Mouse (Mus musculus) intestine, embryonic 16.5 days (tissue): ENCODE measurements around the gene Abl1. TPM values are rescaled to one million over a fixed set of nuclear protein-coding genes. Genes with fewer than 3 reads are reported as not detected.

ENCODE experiments used
- ATAC-seq: fragments of 200-750 bp; cut with Nextera tagmentation; 2 replicates; pipeline ENCODE4 v1.8.0; 2017; ENCODE audit warnings: moderate TSS enrichment, moderate library complexity
- H3K27ac ChIP-seq: fragments of 300-500 bp; sonication (generic); 2 replicates; pipeline ENCODE4 v1.5.1; 2014; ENCODE audit warnings: mild to moderate bottlenecking, low read length
- H3K27me3 ChIP-seq: fragments of 300-500 bp; sonication (generic); replicated peaks from 2 replicates; pipeline ENCODE4 v1.6.1; 2014; ENCODE audit warnings: low read length, control low read depth, mixed read lengths; ENCODE audit not compliant: control insufficient read depth, insufficient read depth
- H3K36me3 ChIP-seq: fragments of 300-500 bp; sonication (generic); 2 replicates; pipeline ENCODE4 v1.6.1; 2014; ENCODE audit warnings: low read length, control low read depth; ENCODE audit not compliant: control insufficient read depth, insufficient read depth
- H3K4me1 ChIP-seq: fragments of 300-500 bp; sonication (generic); 2 replicates; pipeline ENCODE4 v1.6.1; 2014; ENCODE audit warnings: low read length, control low read depth, mixed read lengths; ENCODE audit not compliant: control insufficient read depth, insufficient read depth
- H3K4me2 ChIP-seq: fragments of 300-500 bp; sonication (generic); 2 replicates; pipeline ENCODE4 v1.6.1; 2014; ENCODE audit warnings: low read depth, low read length, control low read depth
- H3K4me3 ChIP-seq: fragments of 300-500 bp; sonication (generic); 2 replicates; pipeline ENCODE4 v1.5.1; 2014; ENCODE audit warnings: mild to moderate bottlenecking, low read length
- H3K9ac ChIP-seq: fragments of 300-500 bp; sonication (generic); 2 replicates; pipeline ENCODE4 v1.6.1; 2014; ENCODE audit warnings: low read depth, low read length
- H3K9me3 ChIP-seq: fragments of 300-500 bp; sonication (generic); 2 replicates; pipeline ENCODE4 v1.6.1; 2016; ENCODE audit warnings: low read length, control low read depth; ENCODE audit not compliant: control insufficient read depth
- WGBS: fragments of 180-500 bp; shearing (Covaris S2); extraction: QIAGEN DNeasy Blood & Tissue Kit; methylation state at CpG from one replicate; pipeline ENCODE4 v1.1.7; 2014; 5-methylcytosine and 5-hydroxymethylcytosine counted together
- polyA plus RNA-seq: library from polyadenylated mRNA; unstranded; fragments of >200 nt; fragmentation: Nextera tagmentation; extraction: Ambion mirVana; gene quantifications from 2 replicates; pipeline ENCODE4 v1.2.1, GENCODE M21; 2015

Abl1 gene
- polyA plus RNA-seq, 1 experiment from 2014 or later = 25.1 TPM

GRCm38 (mm10) chr2:31713813-31714212 lies 25.6 kb downstream of the Abl1 start:
- Histone ChIP-seq H3K27ac (no peak overlapping the region), H3K4me2 (no peak overlapping the region), H3K9me3 (no peaks in the 10 kb centered on the region), H3K36me3 (no peaks in the 10 kb centered on the region; the same call in 1 of the 2 replicates), H3K4me3 (no peak overlapping the region), H3K9ac (no peak overlapping the region), H3K4me1 (peaks cover 1% of the 10 kb centered on the region; the same call in 1 of the 2 replicates), H3K27me3 (no peaks in the 10 kb centered on the region)
- no peak for ATAC-seq
- 86% methylated on average over 3 of the region's 3 CpGs for WGBS

- no peaks in the 10 kb centered on the region for H3K27me3 ChIP-seq
- WGBS = 97% methylated on average over 4 of the region's 4 CpGs
- no peak for ATAC-seq
- H3K9me3 ChIP-seq = no peaks in the 10 kb centered on the region
- no peak overlapping the region for H3K27ac ChIP-seq
- H3K4me2 ChIP-seq = no peak overlapping the region
- no peak overlapping the region for H3K4me3 ChIP-seq
- H3K4me1 ChIP-seq = peaks cover 4% of the 10 kb centered on the region; the same call in 1 of the 2 replicates
- H3K9ac ChIP-seq = no peak overlapping the region
- H3K36me3 ChIP-seq = no peaks in the 10 kb centered on the region; the same call in 1 of the 2 replicates
Measured at GRCm38 (mm10) chr2:31714780-31715179, 26.6 kb downstream of the Abl1 start.

DNA sequence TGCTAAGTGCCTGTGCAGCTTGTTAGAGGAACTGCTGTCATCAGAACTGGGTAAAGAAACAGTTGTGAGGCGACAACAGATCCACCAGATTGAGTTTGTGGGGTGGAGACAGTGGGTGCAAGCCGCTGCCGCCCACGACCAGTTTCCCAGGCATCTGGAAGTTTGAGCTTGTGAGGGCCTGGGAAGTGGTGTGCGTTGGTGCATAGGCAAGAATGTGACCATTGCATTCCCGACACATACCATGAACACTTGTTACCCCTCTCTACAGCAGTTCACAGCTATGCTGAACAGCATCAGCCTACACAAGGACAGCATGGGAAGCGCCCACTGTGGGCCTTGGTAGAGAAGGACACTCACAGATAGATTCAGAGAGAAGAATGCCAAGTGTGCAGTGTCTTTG lies 27.8 kb downstream of the Abl1 start:
- H3K27ac ChIP-seq = no peak overlapping the region
- no peaks in the 10 kb centered on the region; the same call in 1 of the 2 replicates for H3K36me3 ChIP-seq
- no peak for ATAC-seq
- WGBS = 94% methylated on average over 7 of the region's 7 CpGs
- no peak overlapping the region for H3K9ac ChIP-seq
- no peaks in the 10 kb centered on the region for H3K27me3 ChIP-seq
- H3K9me3 ChIP-seq = no peaks in the 10 kb centered on the region
- peaks cover 10% of the 10 kb centered on the region; the same call in 1 of the 2 replicates for H3K4me1 ChIP-seq
- H3K4me2 ChIP-seq = no peak overlapping the region
- no peak overlapping the region for H3K4me3 ChIP-seq

- H3K4me1 ChIP-seq = peaks cover 10% of the 10 kb centered on the region; the same call in 1 of the 2 replicates
- no peaks in the 10 kb centered on the region for H3K27me3 ChIP-seq
- peak; percentile 92 for ATAC-seq
- 0 out of 2 replicates have a peak overlapping the region, but pooled peaks have one; percentile 7 for H3K4me3 ChIP-seq
- H3K27ac ChIP-seq = peak overlapping the region; percentile 89
- H3K4me2 ChIP-seq = peak overlapping the region; percentile 35; the same call in 1 of the 2 replicates
- H3K9ac ChIP-seq = no peak overlapping the region
- no peaks in the 10 kb centered on the region for H3K9me3 ChIP-seq
- H3K36me3 ChIP-seq = no peaks in the 10 kb centered on the region
- WGBS = 67% methylated on average over 6 of the region's 6 CpGs
Measured at GRCm38 (mm10) chr2:31719202-31719880, 31.2 kb downstream of the Abl1 start.

DNA sequence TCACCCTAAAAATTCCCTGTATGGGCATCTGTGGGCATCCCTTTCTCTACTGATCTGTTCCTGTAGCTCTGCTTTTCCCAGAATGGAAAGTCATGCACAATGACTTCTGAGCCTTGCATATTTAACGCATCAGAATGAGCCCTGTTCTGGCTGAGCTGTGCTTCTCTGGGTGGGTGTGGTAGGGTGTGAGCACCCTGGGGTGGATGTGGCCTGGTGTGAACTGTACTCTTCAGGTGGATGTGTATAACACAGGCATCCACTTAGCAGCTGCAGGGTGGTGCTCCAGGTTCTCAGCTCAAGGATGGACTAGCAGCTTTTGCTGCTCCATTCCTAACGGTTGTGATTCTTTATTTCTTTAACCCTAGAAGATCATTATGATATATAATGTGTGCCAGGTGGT lies 31.8 kb downstream of the Abl1 start:
- no peaks in the 10 kb centered on the region for H3K36me3 ChIP-seq
- 0 out of 2 replicates have a peak overlapping the region, but pooled peaks have one; percentile 7 for H3K4me3 ChIP-seq
- no peaks in the 10 kb centered on the region for H3K27me3 ChIP-seq
- no peak overlapping the region for H3K9ac ChIP-seq
- ATAC-seq = peak; percentile 73
- peaks cover 10% of the 10 kb centered on the region; the same call in 1 of the 2 replicates for H3K4me1 ChIP-seq
- H3K9me3 ChIP-seq = no peaks in the 10 kb centered on the region
- H3K27ac ChIP-seq = peak overlapping the region; percentile 89
- 69% methylated on average over 2 of the region's 2 CpGs for WGBS
- H3K4me2 ChIP-seq = peak overlapping the region; percentile 35; the same call in 1 of the 2 replicates

DNA sequence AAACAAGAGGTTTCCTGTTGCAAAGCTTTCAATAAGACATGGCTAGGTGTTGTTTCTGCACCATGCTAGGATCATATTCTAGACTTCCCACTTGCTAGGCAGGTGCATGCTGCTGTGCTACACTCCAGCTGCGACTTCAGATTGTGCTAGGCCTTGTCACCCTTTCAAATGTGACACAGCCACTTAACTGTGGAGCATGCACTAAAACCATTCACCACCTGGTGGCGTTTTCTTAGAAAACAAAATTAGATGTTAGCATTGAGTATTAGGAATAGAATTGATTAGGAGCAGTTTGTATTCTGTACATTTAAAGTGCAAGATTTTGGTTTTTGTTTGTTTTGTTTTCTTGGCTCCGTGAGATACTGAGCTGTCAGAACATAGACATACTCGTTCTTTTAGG lies 32.6 kb downstream of the Abl1 start:
- Histone ChIP-seq H3K9ac (no peak overlapping the region), H3K4me3 (no peak overlapping the region), H3K27ac (peak overlapping the region; percentile 89; the same call in 1 of the 2 replicates), H3K4me2 (no peak overlapping the region), H3K4me1 (peaks cover 10% of the 10 kb centered on the region; the same call in 1 of the 2 replicates), H3K27me3 (no peaks in the 10 kb centered on the region), H3K36me3 (no peaks in the 10 kb centered on the region), H3K9me3 (no peaks in the 10 kb centered on the region)
- 62% methylated on average over 4 of the region's 4 CpGs for WGBS
- no peak for ATAC-seq

DNA sequence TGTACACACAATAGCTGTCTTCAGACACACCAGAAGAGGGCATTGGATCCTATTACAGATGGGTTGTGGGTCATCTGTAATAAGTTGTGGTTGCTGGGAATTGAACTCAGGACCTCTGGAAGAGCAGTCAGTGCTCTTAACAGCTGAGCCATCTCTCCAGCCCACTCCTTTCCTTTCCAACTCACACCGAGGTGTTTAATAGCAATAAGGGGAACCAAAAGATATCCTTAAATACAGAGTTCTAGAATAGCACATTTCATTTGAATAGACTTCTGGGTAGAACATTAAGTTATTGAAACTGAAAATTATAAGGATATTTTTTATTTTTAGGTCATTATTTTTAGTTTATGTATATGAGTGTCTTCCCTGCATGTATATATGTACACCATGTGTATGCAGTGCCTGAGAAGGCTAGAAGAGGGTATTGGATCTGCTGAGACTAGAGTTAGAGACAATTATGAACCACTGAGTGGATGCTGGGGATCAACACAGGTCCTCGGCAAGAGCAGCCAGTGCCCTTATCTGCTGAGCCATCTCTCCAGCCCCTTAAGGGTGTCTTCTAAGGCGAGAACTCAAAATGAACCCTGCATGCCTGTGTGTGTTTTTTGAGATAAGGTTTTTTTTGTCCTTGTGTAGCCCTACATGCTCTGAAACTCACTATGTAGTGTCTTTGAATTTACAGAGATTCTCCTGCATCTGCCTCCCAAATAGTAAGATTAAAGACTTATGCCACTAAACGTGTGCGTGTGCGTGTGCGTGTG lies 36.7 kb downstream of the Abl1 start:
- Histone ChIP-seq H3K27me3 (no peaks in the 10 kb centered on the region), H3K9me3 (no peaks in the 10 kb centered on the region), H3K4me3 (no peak overlapping the region), H3K4me2 (no peak overlapping the region), H3K36me3 (no peaks in the 10 kb centered on the region), H3K27ac (no peak overlapping the region), H3K9ac (no peak overlapping the region), H3K4me1 (peaks cover 15% of the 10 kb centered on the region)
- WGBS = 91% methylated on average over 7 of the region's 7 CpGs
- ATAC-seq = no peak

DNA sequence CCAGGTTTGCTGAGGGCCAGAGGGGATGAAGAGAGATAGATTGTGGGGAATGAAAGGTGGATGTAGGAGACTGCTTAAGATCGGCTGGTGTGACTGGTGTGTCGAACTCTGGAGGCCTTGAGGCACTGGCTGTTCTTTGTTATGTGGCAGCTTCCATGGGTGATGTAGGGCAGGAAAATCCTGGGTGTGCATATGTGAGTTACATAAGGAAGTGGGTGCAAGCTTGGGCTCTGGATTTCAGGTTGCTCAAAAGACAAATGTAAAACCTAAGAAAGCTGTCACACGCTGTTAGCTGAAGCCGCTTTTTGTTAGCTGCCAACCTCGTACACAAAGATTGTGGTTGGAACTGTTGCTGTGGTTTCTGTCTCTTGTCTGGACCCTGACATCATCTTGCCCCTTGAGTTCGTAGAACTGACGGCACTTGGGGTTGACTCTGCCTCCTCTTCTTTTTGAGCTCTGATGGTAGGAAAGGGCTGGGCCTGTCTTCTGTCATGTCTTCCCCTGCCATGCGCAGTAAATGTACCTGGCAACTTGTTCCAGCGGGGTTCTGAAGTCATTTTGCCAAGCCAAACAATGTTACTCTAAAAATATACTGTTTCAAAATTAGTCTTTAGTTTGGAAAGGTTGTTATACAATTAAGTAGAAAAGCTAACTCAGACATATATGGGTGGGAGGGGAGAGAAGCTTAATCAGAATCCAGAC lies 39.6 kb downstream of the Abl1 start:
- Histone ChIP-seq H3K9ac (no peak overlapping the region), H3K27ac (no peak overlapping the region), H3K4me3 (no peak overlapping the region), H3K9me3 (no peaks in the 10 kb centered on the region), H3K27me3 (no peaks in the 10 kb centered on the region), H3K36me3 (no peaks in the 10 kb centered on the region), H3K4me2 (no peak overlapping the region), H3K4me1 (peaks cover 14% of the 10 kb centered on the region)
- ATAC-seq = no peak
- 78% methylated on average over 9 of the region's 9 CpGs for WGBS

DNA sequence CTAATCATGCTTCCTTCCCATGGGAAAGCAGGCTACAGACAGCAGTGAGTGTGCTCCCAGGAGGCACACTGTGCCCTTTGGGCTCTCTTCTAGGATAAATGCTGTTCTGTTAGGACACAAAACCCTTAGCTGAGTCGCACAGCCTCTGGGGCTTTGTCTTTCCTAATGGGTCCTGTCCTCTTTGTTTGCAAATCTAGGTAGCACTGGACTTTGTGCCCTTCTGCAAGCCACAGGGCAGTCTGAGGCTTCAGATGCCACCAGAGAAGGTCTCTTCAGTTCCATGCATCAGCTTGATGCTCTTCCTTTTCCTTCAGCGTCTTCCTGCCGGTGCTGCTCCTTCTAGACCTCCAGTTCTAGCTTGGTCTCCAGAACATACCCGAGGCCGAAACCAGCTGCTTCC lies 42.5 kb downstream of the Abl1 start:
- Histone ChIP-seq H3K4me1 (peaks cover 18% of the 10 kb centered on the region), H3K9me3 (no peaks in the 10 kb centered on the region), H3K27ac (no peak overlapping the region), H3K9ac (0 out of 2 replicates have a peak overlapping the region, but pooled peaks have one; percentile 31), H3K27me3 (no peaks in the 10 kb centered on the region), H3K4me3 (no peak overlapping the region), H3K4me2 (no peak overlapping the region), H3K36me3 (no peaks in the 10 kb centered on the region)
- ATAC-seq = 0 out of 2 replicates have a peak, but pooled peaks have one; percentile 13
- 77% methylated on average over 5 of the region's 5 CpGs for WGBS
